Mouse (Mus musculus): ENCODE measurements around the gene Morc3. TPM values are rescaled to one million over a fixed set of nuclear protein-coding genes. Genes with fewer than 3 reads are reported as not detected.

Gene Morc3
- 10 to 100 TPM; 30.9 to 37.9 TPM for total RNA-seq (2021)
- long read RNA-seq, full-length matches to known transcripts = 22 of 24 reads
- long read RNA-seq, partial matches to known transcripts = 2 of 24 reads
- long read RNA-seq, other reads (novel, unspliced or antisense) = 0 of 24 reads

- peak; percentile 98 to 99 for DNase-seq (ENCODE audit: low spot score in 2 of 2)
Observed at GRCm38 (mm10) chr16:93831627-93832395, at the start of gene Morc3. Gene Morc3, plus strand, starts transcription at chr16:93832121.

GRCm38 (mm10) chr16:93784175-93784574 is 47.7 kb upstream of the Morc3 start:
- no peak for DNase-seq (ENCODE audit: low spot score in 2 of 2)

- DNase-seq (ENCODE audit: low spot score in 2 of 2) = peak in 1 of 2 experiments; percentile 78
Observed at GRCm38 (mm10) chr16:93785805-93786204, 46.1 kb upstream of the Morc3 start.

- no peak for DNase-seq (ENCODE audit: low spot score in 2 of 2)
Observed at GRCm38 (mm10) chr16:93788388-93788787, 43.5 kb upstream of the Morc3 start.

- no peak for DNase-seq (ENCODE audit: low spot score in 2 of 2)
Observed at GRCm38 (mm10) chr16:93788881-93789280, 43.0 kb upstream of the Morc3 start.

- no peak for DNase-seq (ENCODE audit: low spot score in 2 of 2)
Observed at GRCm38 (mm10) chr16:93789971-93790755, 41.8 kb upstream of the Morc3 start.

- DNase-seq (ENCODE audit: low spot score in 2 of 2) = no peak
Observed at GRCm38 (mm10) chr16:93792981-93793630, 38.8 kb upstream of the Morc3 start.

GRCm38 (mm10) chr16:93794845-93795244 is 37.1 kb upstream of the Morc3 start:
- DNase-seq (ENCODE audit: low spot score in 2 of 2) = no peak

GRCm38 (mm10) chr16:93795391-93795790 is 36.5 kb upstream of the Morc3 start:
- no peak for DNase-seq (ENCODE audit: low spot score in 2 of 2)

- DNase-seq (ENCODE audit: low spot score in 2 of 2) = no peak
Observed at GRCm38 (mm10) chr16:93797021-93797840, 34.7 kb upstream of the Morc3 start.

- peak in 1 of 2 experiments; percentile 43 for DNase-seq (ENCODE audit: low spot score in 2 of 2)
Observed at GRCm38 (mm10) chr16:93797841-93798492, 34.0 kb upstream of the Morc3 start.

GRCm38 (mm10) chr16:93798623-93799022 is 33.3 kb upstream of the Morc3 start:
- DNase-seq (ENCODE audit: low spot score in 2 of 2) = no peak

- no peak for DNase-seq (ENCODE audit: low spot score in 2 of 2)
Observed at GRCm38 (mm10) chr16:93799071-93799470, 32.9 kb upstream of the Morc3 start.

- DNase-seq (ENCODE audit: low spot score in 2 of 2) = no peak
Observed at GRCm38 (mm10) chr16:93799936-93800335, 32.0 kb upstream of the Morc3 start.

GRCm38 (mm10) chr16:93807167-93807566 is 24.8 kb upstream of the Morc3 start:
- DNase-seq (ENCODE audit: low spot score in 2 of 2) = no peak

- DNase-seq (ENCODE audit: low spot score in 2 of 2) = no peak
Observed at GRCm38 (mm10) chr16:93807961-93808554, 23.9 kb upstream of the Morc3 start.

- DNase-seq (ENCODE audit: low spot score in 2 of 2) = peak in 1 of 2 experiments; percentile 38
Observed at GRCm38 (mm10) chr16:93815856-93816736, 15.8 kb upstream of the Morc3 start.

GRCm38 (mm10) chr16:93816861-93817260 is 15.1 kb upstream of the Morc3 start:
- no peak for DNase-seq (ENCODE audit: low spot score in 2 of 2)

GRCm38 (mm10) chr16:93817371-93817770 is 14.6 kb upstream of the Morc3 start:
- DNase-seq (ENCODE audit: low spot score in 2 of 2) = no peak
